In the genomic region with DNA sequence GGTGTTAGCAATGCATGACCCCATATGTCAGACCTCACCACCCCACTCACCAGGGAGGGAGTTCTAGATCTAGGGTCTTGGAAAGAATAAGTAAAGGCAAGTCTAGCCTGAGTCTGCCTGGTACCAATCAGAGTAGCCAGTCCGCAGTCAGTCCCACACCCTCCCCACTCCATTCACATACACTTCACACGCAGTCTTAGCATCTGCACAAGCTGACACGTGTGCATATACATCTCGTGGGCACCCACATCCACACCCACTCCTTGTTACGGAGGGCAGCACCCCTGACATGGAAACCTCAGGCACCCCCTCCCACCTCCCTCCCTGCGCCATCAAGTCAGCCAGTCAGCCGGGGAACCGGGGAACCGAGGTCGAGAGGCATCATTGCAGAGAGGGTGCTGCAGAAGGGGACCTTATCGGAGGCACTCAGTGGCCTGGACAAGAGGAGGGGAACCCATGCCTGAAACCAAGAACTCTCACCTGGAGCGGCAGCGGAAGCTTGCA, we compare ENCODE assay signal across 8 mouse cellular contexts. TPM values are rescaled to one million over a fixed set of nuclear protein-coding genes. Genes with fewer than 3 reads are reported as not detected.
DNase-seq lines count a peak whose midpoint lies in the region; ATAC-seq lines count a peak whose summit lies in the region.

No protein-coding gene starts in this region.

- peaks cover 16% of the 10 kb centered on the region for H3K4me1 ChIP-seq in neural tube, embryonic 11.5 days (ENCODE audit: control insufficient read depth, insufficient read depth, low read length)
- H3K4me1 ChIP-seq in forebrain, embryonic 11.5 days (replicated peaks; ENCODE audit: control insufficient read depth, insufficient read depth, low read length): peaks cover 13% of the 10 kb centered on the region
- H3K4me1 ChIP-seq in liver, embryonic 11.5 days (replicated peaks; ENCODE audit: control insufficient read depth, insufficient read depth, low read length): peaks cover 47% of the 10 kb centered on the region
- H3K4me1 ChIP-seq in stomach, embryonic 14.5 days (ENCODE audit: control insufficient read depth, insufficient read depth, low read length): peaks cover 37% of the 10 kb centered on the region

- peak overlapping the region; percentile 78; the same call in 1 of the 2 replicates for H3K27ac ChIP-seq in neural tube, embryonic 11.5 days (ENCODE audit: low read depth, low read length)
- H3K27ac ChIP-seq in forebrain, embryonic 11.5 days (ENCODE audit: low read depth, low read length): peak overlapping the region; percentile 67; the same call in 1 of the 2 replicates
- H3K27ac ChIP-seq in liver, embryonic 11.5 days (ENCODE audit: low read depth, low read length): peak overlapping the region; percentile 98
- H3K27ac ChIP-seq in stomach, embryonic 14.5 days (ENCODE audit: low read length): peak overlapping the region; percentile 92

- 20% methylated on average over 13 of the region's 13 CpGs for WGBS in neural tube, embryonic 11.5 days
- whole genome bisulfite sequencing in forebrain, embryonic 11.5 days: 24% methylated on average over 13 of the region's 13 CpGs
- WGBS in liver, embryonic 11.5 days: 15% methylated on average over 13 of the region's 13 CpGs
- 12% methylated on average over 13 of the region's 13 CpGs for WGBS in stomach, embryonic 14.5 days

- peak; percentile 24; the same call in 1 of the 2 replicates for ATAC-seq in neural tube, embryonic 11.5 days (ENCODE audit: insufficient read depth, low FRiP score, low TSS enrichment)
- ATAC-seq in forebrain, embryonic 11.5 days (replicated peaks; ENCODE audit: low FRiP score): peak; percentile 29
- ATAC-seq in liver, embryonic 11.5 days (replicated peaks; ENCODE audit: low FRiP score): peak; percentile 20
- peak; percentile 6; the same call in 1 of the 2 replicates for ATAC-seq in stomach, embryonic 14.5 days (ENCODE audit: insufficient number of reproducible peaks, insufficient read depth, low FRiP score, low read depth)

- peak overlapping the region; percentile 100 for H3K4me2 ChIP-seq in neural tube, embryonic 11.5 days (ENCODE audit: low read depth)
- peak overlapping the region; percentile 91 for H3K4me2 ChIP-seq in forebrain, embryonic 11.5 days (ENCODE audit: low read depth, low read length, severe bottlenecking)
- H3K4me2 ChIP-seq in liver, embryonic 11.5 days: peak overlapping the region; percentile 83
- H3K4me2 ChIP-seq in stomach, embryonic 14.5 days (replicated peaks; ENCODE audit: low read depth, low read length): peak overlapping the region; percentile 99

- peak overlapping the region; percentile 67 for H3K4me3 ChIP-seq in neural tube, embryonic 11.5 days (ENCODE audit: low read depth, low read length)
- peak overlapping the region; percentile 57 for H3K4me3 ChIP-seq in forebrain, embryonic 11.5 days (ENCODE audit: low read depth, low read length)
- H3K4me3 ChIP-seq in liver, embryonic 11.5 days (ENCODE audit: low read depth, low read length): peak overlapping the region; percentile 92
- H3K4me3 ChIP-seq in stomach, embryonic 14.5 days (ENCODE audit: low read depth, low read length): peak overlapping the region; percentile 70

- no peaks in the 10 kb centered on the region for H3K27me3 ChIP-seq in neural tube, embryonic 11.5 days (ENCODE audit: control insufficient read depth, insufficient read depth, low read length)
- H3K27me3 ChIP-seq in forebrain, embryonic 11.5 days (ENCODE audit: control insufficient read depth, insufficient read depth, low read length): no peaks in the 10 kb centered on the region
- H3K27me3 ChIP-seq in liver, embryonic 11.5 days (replicated peaks; ENCODE audit: control insufficient read depth, insufficient read depth, low read length): no peaks in the 10 kb centered on the region
- no peaks in the 10 kb centered on the region for H3K27me3 ChIP-seq in stomach, embryonic 14.5 days (ENCODE audit: control insufficient read depth, insufficient read depth, low read length)

- peak overlapping the region; percentile 65 for H3K9ac ChIP-seq in neural tube, embryonic 11.5 days (ENCODE audit: low read length)
- peak overlapping the region; percentile 56 for H3K9ac ChIP-seq in forebrain, embryonic 11.5 days (ENCODE audit: low read length)
- H3K9ac ChIP-seq in liver, embryonic 11.5 days (ENCODE audit: low read depth, low read length): peak overlapping the region; percentile 97
- peak overlapping the region; percentile 84; the same call in 1 of the 2 replicates for H3K9ac ChIP-seq in stomach, embryonic 14.5 days (replicated peaks; ENCODE audit: low read depth, low read length)

- no peaks in the 10 kb centered on the region for H3K9me3 ChIP-seq in neural tube, embryonic 11.5 days (ENCODE audit: control insufficient read depth, low read length)
- H3K9me3 ChIP-seq in forebrain, embryonic 11.5 days (ENCODE audit: control insufficient read depth, low read length): no peaks in the 10 kb centered on the region
- no peaks in the 10 kb centered on the region for H3K9me3 ChIP-seq in liver, embryonic 11.5 days (ENCODE audit: control insufficient read depth, low read length)
- no peaks in the 10 kb centered on the region for H3K9me3 ChIP-seq in stomach, embryonic 14.5 days (ENCODE audit: control insufficient read depth, low read depth, low read length)

- peaks cover 2% of the 10 kb centered on the region; the same call in 1 of the 2 replicates for H3K36me3 ChIP-seq in neural tube, embryonic 11.5 days (ENCODE audit: control insufficient read depth, insufficient read depth, low read length)
- H3K36me3 ChIP-seq in forebrain, embryonic 11.5 days (ENCODE audit: control insufficient read depth, insufficient read depth, low read length): no peaks in the 10 kb centered on the region
- H3K36me3 ChIP-seq in liver, embryonic 11.5 days (ENCODE audit: control insufficient read depth, insufficient read depth, low read length): peaks cover 13% of the 10 kb centered on the region; the same call in 1 of the 2 replicates
- 0 out of 2 replicates have a peak, but pooled peaks cover 3% of the 10 kb centered on the region for H3K36me3 ChIP-seq in stomach, embryonic 14.5 days (ENCODE audit: control insufficient read depth, insufficient read depth, low read length)

- DNase-seq in neural tube, embryonic 11.5 days (ENCODE audit: low spot score): no peak
- no peak for DNase-seq in neural tube, embryonic 10.5 days (ENCODE audit: extremely low spot score, low spot score)
- no peak for DNase-seq in forebrain, embryonic 11.5 days (ENCODE audit: low spot score)
- no peak for DNase-seq in liver, embryonic 11.5 days (ENCODE audit: low spot score)
- DNase-seq in Muller cell, postnatal 12 days (ENCODE audit: inconsistent ontology term): no peak
- no peak for DNase-seq in spleen, adult 12 weeks (ENCODE audit: low spot score)
- no peak for DNase-seq in adrenal gland, postnatal 25 days

RNA-seq across cellular contexts. Expression of a gene that starts 1.6 kb away (rescaled TPM):
- polyA plus RNA-seq in neural tube, embryonic 11.5 days (2014; fragmentation: Nextera tagmentation; extraction: Ambion mirVana): 40.1 and 42.9 TPM in 2 replicates
- 45.1 and 45.7 TPM in 2 replicates for polyA plus RNA-seq in forebrain, embryonic 11.5 days (2014; fragmentation: Nextera tagmentation; extraction: Ambion mirVana)
- polyA plus RNA-seq in liver, embryonic 11.5 days (2014; fragmentation: Nextera tagmentation; extraction: Ambion mirVana): 119 and 123 TPM in 2 replicates
- polyA plus RNA-seq in stomach, embryonic 14.5 days (2014; fragmentation: Nextera tagmentation; extraction: Ambion mirVana): 33.6 and 36.0 TPM in 2 replicates
- total RNA-seq in adrenal gland, postnatal 25 days (2021): 178 and 283 TPM in 2 replicates

RNA-seq across cellular contexts. Expression of a gene that starts 7.8 kb away (rescaled TPM):
- 0.73 and 0.99 TPM in 2 replicates for polyA plus RNA-seq in neural tube, embryonic 11.5 days (2014; fragmentation: Nextera tagmentation; extraction: Ambion mirVana)
- polyA plus RNA-seq in forebrain, embryonic 11.5 days (2014; fragmentation: Nextera tagmentation; extraction: Ambion mirVana): 0.33 and 0.99 TPM in 2 replicates
- polyA plus RNA-seq in liver, embryonic 11.5 days (2014; fragmentation: Nextera tagmentation; extraction: Ambion mirVana): 4.2 and 5.4 TPM in 2 replicates
- polyA plus RNA-seq in stomach, embryonic 14.5 days (2014; fragmentation: Nextera tagmentation; extraction: Ambion mirVana): 0.51 and 1.2 TPM in 2 replicates
- 13.2 and 13.4 TPM in 2 replicates for total RNA-seq in adrenal gland, postnatal 25 days (2021)

RNA-seq across cellular contexts. Expression of a gene that starts 40.1 kb away (rescaled TPM):
- 12.4 and 12.9 TPM in 2 replicates for polyA plus RNA-seq in neural tube, embryonic 11.5 days (2014; fragmentation: Nextera tagmentation; extraction: Ambion mirVana)
- 11.8 and 14.3 TPM in 2 replicates for polyA plus RNA-seq in forebrain, embryonic 11.5 days (2014; fragmentation: Nextera tagmentation; extraction: Ambion mirVana)
- 21.2 and 22.8 TPM in 2 replicates for polyA plus RNA-seq in liver, embryonic 11.5 days (2014; fragmentation: Nextera tagmentation; extraction: Ambion mirVana)
- 18.1 and 21.2 TPM in 2 replicates for polyA plus RNA-seq in stomach, embryonic 14.5 days (2014; fragmentation: Nextera tagmentation; extraction: Ambion mirVana)
- 13.2 and 17.1 TPM in 2 replicates for total RNA-seq in adrenal gland, postnatal 25 days (2021)
